Mouse (Mus musculus): ENCODE data around the gene AC124108.1. TPM values are rescaled to one million over a fixed set of nuclear protein-coding genes. Genes with fewer than 3 reads are reported as not detected.

AC124108.1 gene
- polyA plus RNA-seq, 1 experiment from 2014 or later, result not detected

DNA sequence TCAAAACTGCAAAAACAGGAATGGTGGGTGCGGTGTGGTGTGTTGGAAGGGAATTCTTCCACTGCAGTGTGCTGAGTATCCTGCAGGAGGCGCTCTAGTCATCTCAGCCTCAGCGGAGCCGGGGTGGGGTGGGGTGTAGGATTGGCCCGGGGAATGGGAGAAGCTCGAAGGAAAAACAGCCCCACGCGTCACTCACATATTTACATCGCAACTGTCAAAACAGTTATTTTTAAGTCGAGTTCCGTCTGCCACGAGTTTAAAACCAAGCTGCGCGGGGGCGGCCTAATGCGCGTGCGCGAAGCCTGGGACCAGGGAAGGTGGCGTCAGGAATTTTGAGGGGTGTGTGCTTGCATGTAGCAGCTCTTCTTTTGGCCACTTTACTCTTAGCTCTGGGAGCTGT lies 21.0 kb downstream of the AC124108.1 start:
- no peaks in the 10 kb centered on the region for H3K9me3 ChIP-seq (ENCODE audit: control insufficient read depth, low read length)
- H3K4me3 ChIP-seq (ENCODE audit: control insufficient read depth in 1 of 2, insufficient read depth in 1 of 2, low read depth in 1 of 2, low read length in 2 of 2), result peak overlapping the region; percentile 6 to 23; a peak in 3 of 4 replicates
- peak overlapping the region; percentile 45 for H3K4me2 ChIP-seq (ENCODE audit: low read length)
- peaks cover 24% of the 10 kb centered on the region for H3K27me3 ChIP-seq (ENCODE audit: control insufficient read depth, insufficient read depth, low read length)
- H3K27ac ChIP-seq (replicated peaks in 1 of 2; ENCODE audit: control insufficient read depth in 1 of 2, insufficient read depth in 1 of 2, low read depth in 2 of 2, low read length in 2 of 2), result no peak overlapping the region
- H3K9ac ChIP-seq (ENCODE audit: low read length), result no peak overlapping the region
- WGBS, result 5% methylated on average over 20 of the region's 20 CpGs
- H3K4me1 ChIP-seq (ENCODE audit: control insufficient read depth in 2 of 2, insufficient read depth in 2 of 2, low read length in 2 of 2), result peaks cover 5 to 10% of the 10 kb centered on the region in 2 experiments; a peak in 3 of 4 replicates
- no peaks in the 10 kb centered on the region for H3K36me3 ChIP-seq (ENCODE audit: control insufficient read depth, insufficient read depth, low read length)
- ATAC-seq (ENCODE audit: insufficient number of reproducible peaks, insufficient read depth, low FRiP score, low read depth), result no peak

DNA sequence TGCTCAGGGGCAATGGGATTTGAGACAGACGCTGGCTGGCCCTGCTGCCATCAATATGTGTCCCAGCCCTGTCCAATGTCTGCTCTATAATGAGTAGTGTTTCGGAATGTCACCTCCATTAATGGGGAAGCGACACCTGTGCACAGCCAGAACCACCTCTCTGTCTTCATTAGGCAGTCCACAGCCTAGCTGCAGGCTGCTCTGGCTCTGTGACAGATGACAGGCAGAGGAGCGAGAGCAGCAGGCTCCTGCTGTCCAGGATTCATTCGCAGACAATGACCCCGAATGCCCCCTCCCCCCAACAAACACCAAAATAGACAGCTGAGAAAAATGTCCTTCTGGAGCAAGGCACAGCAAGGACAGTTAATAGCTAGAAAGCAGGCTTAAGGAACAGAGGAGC lies 21.8 kb downstream of the AC124108.1 start:
- Histone ChIP-seq H3K4me3 (ENCODE audit: control insufficient read depth in 1 of 2, insufficient read depth in 1 of 2, low read depth in 1 of 2, low read length in 2 of 2) (no peak overlapping the region), H3K27me3 (ENCODE audit: control insufficient read depth, insufficient read depth, low read length) (peaks cover 24% of the 10 kb centered on the region), H3K9ac (ENCODE audit: low read length) (no peak overlapping the region), H3K4me1 (ENCODE audit: control insufficient read depth in 2 of 2, insufficient read depth in 2 of 2, low read length in 2 of 2) (peaks cover 2 to 8% of the 10 kb centered on the region in 2 experiments; a peak in 3 of 4 replicates), H3K27ac (replicated peaks in 1 of 2; ENCODE audit: control insufficient read depth in 1 of 2, insufficient read depth in 1 of 2, low read depth in 2 of 2, low read length in 2 of 2) (no peak overlapping the region), H3K36me3 (ENCODE audit: control insufficient read depth, insufficient read depth, low read length) (no peaks in the 10 kb centered on the region), H3K4me2 (ENCODE audit: low read length) (no peak overlapping the region), H3K9me3 (ENCODE audit: control insufficient read depth, low read length) (no peaks in the 10 kb centered on the region)
- no peak for ATAC-seq (ENCODE audit: insufficient number of reproducible peaks, insufficient read depth, low FRiP score, low read depth)
- 40% methylated on average over 6 of the region's 6 CpGs for WGBS

DNA sequence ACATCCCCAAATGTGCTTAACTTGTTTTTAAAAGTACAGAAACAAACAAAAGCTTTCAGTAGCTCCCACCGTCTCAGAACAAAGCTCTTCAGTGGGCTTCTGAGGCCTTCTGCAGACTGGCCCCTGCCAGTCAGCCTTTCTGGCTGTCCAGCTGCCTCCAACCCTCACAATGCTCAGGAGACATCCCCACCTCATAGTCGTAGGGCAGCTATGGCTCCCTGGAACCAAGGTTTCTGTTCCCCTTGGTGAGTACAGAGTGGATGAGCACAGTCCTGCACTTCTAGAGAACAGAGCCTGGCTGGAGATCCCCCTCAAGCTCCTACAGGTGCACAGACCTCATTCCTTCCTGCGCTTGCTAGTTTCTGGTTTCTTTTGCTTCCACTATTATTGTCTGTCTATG lies 25.0 kb downstream of the AC124108.1 start:
- H3K27me3 ChIP-seq (ENCODE audit: control insufficient read depth, insufficient read depth, low read length), result peaks cover 17% of the 10 kb centered on the region; the same call in 1 of the 2 replicates
- ATAC-seq (ENCODE audit: insufficient number of reproducible peaks, insufficient read depth, low FRiP score, low read depth), result no peak
- 62% methylated on average over 3 of the region's 3 CpGs for WGBS

DNA sequence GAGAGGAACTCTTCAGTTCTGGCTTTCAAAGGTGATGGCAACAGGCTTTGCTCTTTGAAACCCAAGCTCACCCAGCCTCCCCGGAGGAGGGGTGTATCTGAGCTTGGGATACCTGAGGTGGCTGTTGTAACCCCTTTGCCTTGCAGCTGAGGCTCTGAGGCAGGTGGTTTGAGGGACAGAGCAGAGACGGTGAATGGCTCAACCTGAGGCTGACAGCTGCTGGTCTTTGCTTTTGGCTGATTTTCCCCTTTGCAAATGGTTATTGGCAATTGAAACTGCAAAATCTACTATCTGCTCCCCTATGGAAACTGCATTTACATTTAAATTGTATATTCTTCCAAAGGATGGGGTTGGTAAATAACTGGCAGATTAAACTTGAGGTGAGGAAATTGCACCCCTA lies 30.4 kb downstream of the AC124108.1 start:
- no peak overlapping the region for H3K9ac ChIP-seq (ENCODE audit: low read length)
- WGBS, result 36% methylated on average over 2 of the region's 2 CpGs
- no peak overlapping the region for H3K4me2 ChIP-seq (ENCODE audit: low read length)
- H3K4me3 ChIP-seq (ENCODE audit: control insufficient read depth in 1 of 2, insufficient read depth in 1 of 2, low read depth in 1 of 2, low read length in 2 of 2), result no peak overlapping the region
- H3K36me3 ChIP-seq (ENCODE audit: control insufficient read depth, insufficient read depth, low read length), result no peaks in the 10 kb centered on the region
- no peak for ATAC-seq (ENCODE audit: insufficient number of reproducible peaks, insufficient read depth, low FRiP score, low read depth)
- H3K27ac ChIP-seq (replicated peaks in 1 of 2; ENCODE audit: control insufficient read depth in 1 of 2, insufficient read depth in 1 of 2, low read depth in 2 of 2, low read length in 2 of 2), result no peak overlapping the region
- H3K4me1 ChIP-seq (ENCODE audit: control insufficient read depth in 2 of 2, insufficient read depth in 2 of 2, low read length in 2 of 2), result no peaks in the 10 kb centered on the region; a peak in 1 of 4 replicates
- H3K27me3 ChIP-seq (ENCODE audit: control insufficient read depth, insufficient read depth, low read length), result peaks cover 17% of the 10 kb centered on the region; the same call in 1 of the 2 replicates
- H3K9me3 ChIP-seq (ENCODE audit: control insufficient read depth, low read length), result no peaks in the 10 kb centered on the region

More for the DNA sequence above, 25.0 kb downstream of the AC124108.1 start:
- Histone ChIP-seq H3K4me1 (ENCODE audit: control insufficient read depth in 2 of 2, insufficient read depth in 2 of 2, low read length in 2 of 2) (peaks cover 2 to 3% of the 10 kb centered on the region in 2 experiments; a peak in 2 of 4 replicates), H3K4me2 (ENCODE audit: low read length) (no peak overlapping the region), H3K36me3 (ENCODE audit: control insufficient read depth, insufficient read depth, low read length) (no peaks in the 10 kb centered on the region), H3K9me3 (ENCODE audit: control insufficient read depth, low read length) (no peaks in the 10 kb centered on the region), H3K4me3 (ENCODE audit: control insufficient read depth in 1 of 2, insufficient read depth in 1 of 2, low read depth in 1 of 2, low read length in 2 of 2) (no peak overlapping the region), H3K9ac (ENCODE audit: low read length) (no peak overlapping the region), H3K27ac (replicated peaks in 1 of 2; ENCODE audit: control insufficient read depth in 1 of 2, insufficient read depth in 1 of 2, low read depth in 2 of 2, low read length in 2 of 2) (no peak overlapping the region)

DNA sequence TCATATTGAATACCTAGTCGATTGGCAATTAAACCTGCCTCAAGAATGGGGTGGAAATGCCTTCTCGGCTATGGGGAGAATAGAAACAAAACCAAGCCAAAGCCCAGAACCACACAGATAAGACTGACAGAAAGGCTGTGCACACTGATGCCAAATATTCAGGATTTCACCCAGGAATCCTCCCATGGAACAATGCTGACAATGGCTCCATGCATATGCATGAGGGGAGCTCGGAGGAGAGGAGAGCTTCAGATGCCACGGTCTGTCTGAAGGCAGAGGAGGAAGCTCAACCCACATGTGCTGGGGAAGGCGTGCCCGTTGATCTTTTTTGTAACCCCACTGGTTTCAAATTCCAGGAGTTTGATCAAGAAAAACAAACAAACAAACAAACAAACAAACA lies 30.9 kb downstream of the AC124108.1 start:
- ATAC-seq (ENCODE audit: insufficient number of reproducible peaks, insufficient read depth, low FRiP score, low read depth), result no peak
- Histone ChIP-seq H3K36me3 (ENCODE audit: control insufficient read depth, insufficient read depth, low read length) (no peaks in the 10 kb centered on the region), H3K4me3 (ENCODE audit: control insufficient read depth in 1 of 2, insufficient read depth in 1 of 2, low read depth in 1 of 2, low read length in 2 of 2) (no peak overlapping the region), H3K9ac (ENCODE audit: low read length) (no peak overlapping the region), H3K4me1 (ENCODE audit: control insufficient read depth in 2 of 2, insufficient read depth in 2 of 2, low read length in 2 of 2) (no peaks in the 10 kb centered on the region; a peak in 1 of 4 replicates), H3K4me2 (ENCODE audit: low read length) (no peak overlapping the region), H3K9me3 (ENCODE audit: control insufficient read depth, low read length) (no peaks in the 10 kb centered on the region), H3K27ac (replicated peaks in 1 of 2; ENCODE audit: control insufficient read depth in 1 of 2, insufficient read depth in 1 of 2, low read depth in 2 of 2, low read length in 2 of 2) (no peak overlapping the region), H3K27me3 (ENCODE audit: control insufficient read depth, insufficient read depth, low read length) (peaks cover 17% of the 10 kb centered on the region; the same call in 1 of the 2 replicates)
- 40% methylated on average over 6 of the region's 6 CpGs for WGBS

DNA sequence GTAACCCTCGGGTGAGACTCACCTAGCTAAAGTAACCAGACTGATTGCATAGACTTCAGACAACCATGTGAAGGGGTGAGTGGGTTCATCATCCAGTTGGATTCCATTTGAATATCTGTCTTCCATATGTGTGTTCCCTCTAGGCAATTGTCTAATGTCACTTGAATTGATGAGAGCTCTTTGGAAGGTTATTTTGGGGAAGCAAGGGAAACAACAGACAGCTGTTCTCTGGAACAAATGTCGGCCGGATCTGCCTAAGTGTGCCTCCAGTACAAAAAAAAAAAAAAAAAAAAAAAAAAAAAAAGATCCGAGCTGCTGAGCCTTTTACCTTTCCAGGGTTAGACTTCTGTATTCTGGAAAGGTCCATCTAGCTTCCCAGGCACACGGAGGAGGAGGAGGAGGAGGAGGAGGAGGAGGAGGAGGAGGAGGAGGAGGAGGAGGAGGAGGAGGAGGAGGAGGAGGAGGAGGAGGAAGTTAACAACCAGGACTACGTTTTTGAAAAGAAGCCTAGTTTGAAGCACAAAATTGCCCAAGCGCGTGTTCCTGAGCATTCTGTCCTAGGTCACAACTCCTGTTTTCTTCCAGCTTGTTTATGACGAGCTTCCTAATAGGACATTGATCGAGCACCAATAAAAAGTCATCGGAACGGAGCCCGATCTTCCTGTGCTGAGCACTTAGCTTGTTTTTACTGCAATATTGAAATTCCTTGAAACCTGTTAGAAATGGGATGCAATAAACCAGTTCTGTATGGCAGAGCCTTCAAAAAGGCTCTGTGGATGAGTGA lies 35.2 kb downstream of the AC124108.1 start:
- Histone ChIP-seq H3K4me3 (ENCODE audit: control insufficient read depth in 1 of 2, insufficient read depth in 1 of 2, low read depth in 1 of 2, low read length in 2 of 2) (no peak overlapping the region), H3K4me1 (ENCODE audit: control insufficient read depth in 2 of 2, insufficient read depth in 2 of 2, low read length in 2 of 2) (no peaks in the 10 kb centered on the region), H3K36me3 (ENCODE audit: control insufficient read depth, insufficient read depth, low read length) (no peaks in the 10 kb centered on the region), H3K27me3 (ENCODE audit: control insufficient read depth, insufficient read depth, low read length) (peaks cover 6% of the 10 kb centered on the region; the same call in 1 of the 2 replicates), H3K27ac (replicated peaks in 1 of 2; ENCODE audit: control insufficient read depth in 1 of 2, insufficient read depth in 1 of 2, low read depth in 2 of 2, low read length in 2 of 2) (no peak overlapping the region), H3K9me3 (ENCODE audit: control insufficient read depth, low read length) (no peaks in the 10 kb centered on the region), H3K4me2 (ENCODE audit: low read length) (no peak overlapping the region), H3K9ac (ENCODE audit: low read length) (no peak overlapping the region)
- 74% methylated on average over 12 of the region's 13 CpGs for WGBS
- no peak for ATAC-seq (ENCODE audit: insufficient number of reproducible peaks, insufficient read depth, low FRiP score, low read depth)

DNA sequence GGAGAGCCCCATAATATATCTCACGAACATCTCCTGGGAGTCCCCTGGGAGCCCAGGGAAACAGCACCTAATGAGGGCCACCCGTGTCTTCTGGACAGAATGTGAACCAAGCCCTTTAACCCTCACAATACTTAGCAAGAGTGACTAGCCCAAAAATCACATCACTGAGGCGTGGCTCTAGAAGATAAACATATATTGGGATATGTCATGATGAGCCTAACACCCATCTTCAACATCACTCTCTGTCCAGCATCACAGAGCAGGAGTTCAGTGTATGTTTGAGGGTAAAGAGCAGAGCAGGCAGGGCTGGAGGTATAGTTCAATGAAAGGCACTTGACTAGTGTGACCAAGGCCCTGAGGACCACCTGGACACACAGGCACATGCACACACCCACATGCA lies 38.4 kb downstream of the AC124108.1 start, which contains the start of gene Gm10188:
Gm10188 (minus strand) TSS at position 101 of the 400 bp plus-strand sequence.
- Histone ChIP-seq H3K4me1 (ENCODE audit: control insufficient read depth in 2 of 2, insufficient read depth in 2 of 2, low read length in 2 of 2) (no peaks in the 10 kb centered on the region), H3K27ac (replicated peaks in 1 of 2; ENCODE audit: control insufficient read depth in 1 of 2, insufficient read depth in 1 of 2, low read depth in 2 of 2, low read length in 2 of 2) (no peak within 1 kb of the TSS), H3K27me3 (ENCODE audit: control insufficient read depth, insufficient read depth, low read length) (peaks cover 16% of the 10 kb centered on the region; the same call in 1 of the 2 replicates), H3K4me3 (ENCODE audit: control insufficient read depth in 1 of 2, insufficient read depth in 1 of 2, low read depth in 1 of 2, low read length in 2 of 2) (no peak within 1 kb of the TSS), H3K9me3 (ENCODE audit: control insufficient read depth, low read length) (no peaks in the 10 kb centered on the region), H3K9ac (ENCODE audit: low read length) (no peak within 1 kb of the TSS), H3K4me2 (ENCODE audit: low read length) (no peak within 1 kb of the TSS), H3K36me3 (ENCODE audit: control insufficient read depth, insufficient read depth, low read length) (no peaks in the 10 kb centered on the region)
- no peak for ATAC-seq (ENCODE audit: insufficient number of reproducible peaks, insufficient read depth, low FRiP score, low read depth)
- 82% methylated on average over 3 of the region's 3 CpGs for WGBS
